Mouse (Mus musculus): ENCODE measurements around the gene Csnk2b. TPM values are rescaled to one million over a fixed set of nuclear protein-coding genes. Genes with fewer than 3 reads are reported as not detected.

The Csnk2b gene
- polyA plus RNA-seq (2014; fragmentation: Illumina TruSeq; extraction: RNeasy Lipid Tissue Mini Kit (QIAGEN cat#74804)) = 117 TPM

GRCm38 (mm10) chr17:35121871-35122303 is at the start of gene Csnk2b:
Csnk2b (minus strand) TSS chr17:35122053.

DNA sequence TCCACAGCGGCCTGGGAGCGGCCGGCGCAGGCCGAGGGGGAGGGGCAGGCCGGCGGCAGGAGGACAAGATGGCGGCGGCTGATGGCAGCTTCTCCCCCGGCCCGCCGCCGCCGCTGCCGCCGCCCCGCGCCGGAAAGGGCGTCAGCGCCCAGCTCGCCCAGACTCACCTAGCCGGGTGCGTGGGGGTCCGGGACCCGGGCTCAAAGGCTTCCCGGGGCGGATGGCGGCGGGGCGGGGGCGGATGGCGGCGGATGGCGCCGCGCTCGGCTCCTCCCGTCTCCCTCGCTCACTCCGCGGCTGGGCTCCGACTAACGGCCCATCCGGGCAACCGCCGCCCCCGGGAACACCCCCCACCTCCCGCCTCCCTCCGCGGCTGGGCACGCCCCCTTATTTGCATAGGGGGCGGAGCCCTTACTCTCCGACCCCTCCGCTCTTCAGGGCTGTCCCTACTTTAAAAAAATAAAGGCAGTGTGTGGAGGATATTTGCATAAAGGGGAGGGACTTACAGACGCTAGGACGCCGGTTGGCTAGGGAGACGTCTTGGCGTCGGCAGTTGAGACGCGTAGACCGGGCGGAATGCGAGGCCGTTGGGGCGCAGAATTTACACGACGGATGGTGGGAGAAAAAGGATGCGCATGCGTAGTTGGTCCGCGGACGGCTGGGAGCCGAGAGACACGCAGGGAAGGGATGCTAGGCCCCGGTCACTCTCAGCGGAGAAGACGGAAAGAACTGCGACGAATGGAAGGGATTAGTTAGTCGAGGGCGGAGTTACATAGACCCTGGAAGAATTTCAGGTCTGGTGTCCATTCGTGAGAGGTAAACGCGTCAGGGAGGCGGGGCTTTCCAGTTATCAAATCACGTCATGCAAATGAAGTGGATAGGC is 43.0 kb upstream of the Csnk2b start, which contains the start of gene Prrc2a:
TSS of gene Prrc2a (minus strand) at position 330 of the 883 bp plus-strand sequence.

DNA sequence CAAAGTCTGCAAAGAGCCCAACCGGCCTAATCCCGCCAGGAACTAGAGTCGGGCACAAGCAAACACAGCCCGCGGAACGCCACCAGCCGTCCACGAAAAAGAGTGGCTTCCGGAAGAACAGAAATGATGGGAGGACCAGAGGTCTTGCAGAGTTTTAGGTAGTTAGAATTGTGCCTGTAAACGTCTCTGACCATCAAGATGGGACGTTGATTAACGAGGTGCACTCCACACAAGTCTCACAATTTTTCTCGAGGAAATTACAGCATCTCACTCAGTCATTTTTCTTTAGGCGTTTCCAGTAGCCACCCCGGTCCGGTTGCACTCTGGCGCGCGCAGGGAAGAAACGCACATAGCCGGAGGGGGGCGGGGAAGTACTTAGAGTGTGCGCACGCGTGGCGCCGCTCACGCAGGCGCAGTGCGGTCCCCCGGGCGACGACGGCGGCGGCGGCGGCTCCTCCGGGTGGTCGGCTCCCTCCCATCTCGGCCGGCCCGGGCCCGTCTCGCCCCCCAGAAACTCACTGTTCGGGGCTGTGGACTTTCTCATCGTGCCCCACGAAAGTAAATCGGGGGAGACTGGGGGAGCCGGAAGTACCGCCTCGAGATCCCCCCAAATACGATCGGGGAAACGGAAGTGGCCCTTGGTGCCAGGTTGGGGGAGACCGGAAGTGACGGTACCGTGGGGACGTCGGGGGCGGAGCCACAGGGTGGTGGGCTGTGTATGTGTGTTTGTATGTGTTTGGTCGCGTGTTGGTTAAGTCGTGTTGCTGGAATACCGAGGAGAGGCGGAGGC is 13.1 kb upstream of the Csnk2b start, which contains the start of gene Bag6:
TSS of gene Bag6 (plus strand) at position 378 of the 790 bp plus-strand sequence.

DNA sequence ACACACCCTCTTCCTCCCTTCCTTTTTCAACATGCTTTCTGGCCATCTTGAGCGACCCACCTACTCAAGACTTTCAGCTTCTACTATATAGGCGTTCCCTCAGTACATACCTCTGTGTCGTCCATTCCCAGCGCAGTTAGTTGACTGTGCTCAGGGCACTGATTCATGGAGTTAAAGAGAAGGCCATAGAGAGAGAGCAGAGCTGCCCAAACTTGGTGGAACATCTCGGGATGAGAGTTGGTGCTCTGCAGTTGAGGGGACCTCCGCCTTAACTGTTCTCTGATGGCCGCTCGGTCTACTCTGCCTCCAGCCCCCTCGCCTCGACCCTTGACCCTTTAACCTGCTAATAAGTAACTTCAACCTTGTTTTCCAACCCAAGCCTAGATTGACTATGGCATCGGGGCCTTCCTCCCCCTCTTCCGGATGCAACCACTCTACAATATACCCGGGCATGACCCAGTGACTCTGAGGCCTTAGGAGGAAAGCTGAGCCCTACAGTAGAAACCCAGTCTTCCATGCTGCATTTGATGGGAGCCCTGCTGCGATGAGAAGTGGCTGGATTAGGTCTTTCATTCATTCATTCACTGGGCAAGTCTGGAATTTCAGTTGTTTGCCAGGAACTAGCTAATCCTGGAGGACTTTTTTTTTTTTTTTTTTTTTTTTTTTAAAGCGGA is 9.8 kb upstream of the Csnk2b start, which contains the start of gene Apom:
TSS of gene Apom (minus strand) at position 551 of the 674 bp plus-strand sequence.

GRCm38 (mm10) chr17:35126206-35126611 is 4.4 kb upstream of the Csnk2b start, which contains the start of gene D17H6S53E:
D17H6S53E (plus strand) TSS chr17:35126373.

GRCm38 (mm10) chr17:35121143-35121799 is 582 bp downstream of the Csnk2b start, which contains the start of gene Gpank1:
Gpank1 (plus strand) TSS chr17:35121455.

DNA sequence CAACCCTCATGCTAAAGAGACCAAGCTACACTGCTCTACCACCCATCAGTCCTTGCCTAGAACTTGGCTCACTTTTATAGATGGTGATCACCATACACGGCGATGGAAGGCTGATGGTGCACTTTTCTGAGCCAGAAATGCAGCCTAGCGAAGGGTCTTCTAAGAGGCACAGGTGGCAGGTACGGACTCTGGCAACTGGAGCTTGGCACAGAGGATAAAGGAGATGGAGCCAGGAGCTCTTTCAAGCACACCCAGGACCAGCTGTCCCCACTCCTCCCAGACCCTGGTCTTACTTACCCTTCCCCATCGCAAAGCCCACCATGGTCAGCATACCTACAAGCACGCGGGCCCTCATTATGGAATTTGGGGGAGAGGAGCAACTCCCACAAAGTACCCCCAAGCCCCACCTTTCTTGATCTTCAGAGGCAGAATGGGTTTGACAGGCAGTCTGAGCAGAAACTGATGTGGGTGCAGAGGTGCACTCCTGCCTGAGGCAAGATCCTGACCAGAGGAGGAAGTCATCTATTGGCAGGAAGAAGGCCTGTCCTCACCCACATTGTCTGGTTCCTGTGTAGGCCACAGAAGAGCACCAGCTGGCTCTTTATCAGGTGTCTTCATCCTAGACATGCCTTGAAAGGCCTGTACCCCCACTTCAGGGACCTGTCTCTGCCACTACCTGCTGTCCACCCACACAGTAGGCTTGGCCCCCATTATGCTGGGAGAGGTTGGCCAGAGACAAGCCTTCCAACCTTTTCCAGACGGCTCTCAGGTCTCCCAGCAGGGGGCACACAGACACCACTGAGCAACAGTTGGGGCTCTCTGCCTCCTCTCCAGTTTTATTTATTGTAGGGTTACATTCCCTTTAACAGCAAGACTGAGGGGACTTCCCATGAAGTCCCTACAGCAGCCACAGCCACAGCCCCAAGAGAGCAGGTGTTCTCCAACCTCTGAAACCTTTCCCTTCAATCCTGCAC is 6.5 kb downstream of the Csnk2b start, which contains the start of gene Ly6g5b:
TSS of gene Ly6g5b (minus strand) at position 383 of the 974 bp plus-strand sequence.

DNA sequence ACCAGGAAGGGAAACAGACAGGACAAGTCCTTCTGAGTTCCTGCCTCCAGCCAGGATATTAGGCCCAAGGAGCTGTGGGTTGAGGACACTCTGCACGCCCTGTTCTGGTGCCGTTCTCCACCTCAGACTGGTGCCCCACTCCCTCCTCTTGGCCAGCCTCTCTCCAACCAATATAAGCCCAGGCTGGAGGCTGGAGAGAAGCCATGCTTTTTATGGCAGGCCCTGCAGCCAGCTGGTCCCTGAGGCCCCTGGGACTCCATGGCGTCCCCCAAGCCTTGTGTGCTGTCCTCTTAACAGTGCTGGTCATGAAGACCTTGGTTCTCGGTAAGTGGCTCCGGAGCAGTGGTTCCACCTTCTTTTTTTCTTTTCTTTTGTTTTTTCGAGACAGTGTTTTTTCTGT is 13.8 kb downstream of the Csnk2b start, which contains the start of gene Ly6g5c:
TSS of gene Ly6g5c (plus strand) at position 183 of the 400 bp plus-strand sequence.

GRCm38 (mm10) chr17:35088825-35089644 is 32.8 kb downstream of the Csnk2b start, which contains the start of gene Abhd16a:
Abhd16a (plus strand) TSS chr17:35089263.

GRCm38 (mm10) chr17:35085208-35085865 is 36.5 kb downstream of the Csnk2b start, which contains the start of gene Ly6g6f:
Ly6g6f (minus strand) TSS chr17:35085610.

DNA sequence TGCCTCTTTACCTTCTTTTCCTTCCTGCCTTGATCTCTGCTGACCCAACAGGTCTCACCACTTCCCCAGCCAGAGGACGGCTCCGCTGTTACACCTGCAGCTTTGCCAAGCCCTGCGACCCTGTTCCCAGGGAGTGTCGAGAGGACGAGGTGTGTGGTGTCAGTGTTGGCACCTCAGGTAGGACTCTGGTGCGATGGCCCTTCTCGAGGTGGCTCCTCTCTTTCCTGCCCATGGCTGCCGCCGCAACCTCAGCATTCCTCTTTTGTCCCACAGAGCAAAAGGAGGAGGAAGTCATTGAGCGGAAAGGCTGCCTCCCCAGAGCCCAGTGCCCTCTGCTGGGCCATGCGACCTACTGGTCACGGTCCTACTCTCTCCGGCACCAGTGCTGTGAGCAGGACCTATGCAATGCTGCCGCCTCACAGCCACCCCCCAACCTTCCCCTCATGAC is 44.0 kb downstream of the Csnk2b start, which contains the start of gene Ly6g6d:
TSS of gene Ly6g6d (minus strand) at position 280 of the 448 bp plus-strand sequence.

GRCm38 (mm10) chr17:35076507-35077176 is 45.2 kb downstream of the Csnk2b start, which contains the start of gene Ly6g6e:
Ly6g6e (plus strand) TSS chr17:35076902.

Other genes starting within 250 kb of the Csnk2b start
- 10.8 TPM for gene Zbtb12, start 242.6 kb downstream of the Csnk2b start, polyA plus RNA-seq (2014; fragmentation: Illumina TruSeq; extraction: RNeasy Lipid Tissue Mini Kit (QIAGEN cat#74804))
- 1.0 TPM for gene Gm20547, start 240.0 kb downstream of the Csnk2b start, polyA plus RNA-seq (2014; fragmentation: Illumina TruSeq; extraction: RNeasy Lipid Tissue Mini Kit (QIAGEN cat#74804))
- gene C2, start 223.8 kb downstream of the Csnk2b start, polyA plus RNA-seq (2014; fragmentation: Illumina TruSeq; extraction: RNeasy Lipid Tissue Mini Kit (QIAGEN cat#74804)) = 11.5 TPM
- 9.4 TPM for gene Ehmt2, start 223.6 kb downstream of the Csnk2b start, polyA plus RNA-seq (2014; fragmentation: Illumina TruSeq; extraction: RNeasy Lipid Tissue Mini Kit (QIAGEN cat#74804))
- 0.20 TPM for gene Slc44a4, start 207.6 kb downstream of the Csnk2b start, polyA plus RNA-seq (2014; fragmentation: Illumina TruSeq; extraction: RNeasy Lipid Tissue Mini Kit (QIAGEN cat#74804))
- gene Neu1, start 190.8 kb downstream of the Csnk2b start, polyA plus RNA-seq (2014; fragmentation: Illumina TruSeq; extraction: RNeasy Lipid Tissue Mini Kit (QIAGEN cat#74804)) = 1.8 TPM
- gene Hspa1b, start 162.8 kb downstream of the Csnk2b start, polyA plus RNA-seq (2014; fragmentation: Illumina TruSeq; extraction: RNeasy Lipid Tissue Mini Kit (QIAGEN cat#74804)) = 16.9 TPM
- not detected for gene Gm20481, start 152.1 kb downstream of the Csnk2b start, polyA plus RNA-seq (2014; fragmentation: Illumina TruSeq; extraction: RNeasy Lipid Tissue Mini Kit (QIAGEN cat#74804))
- gene Hspa1a, start 149.9 kb downstream of the Csnk2b start, polyA plus RNA-seq (2014; fragmentation: Illumina TruSeq; extraction: RNeasy Lipid Tissue Mini Kit (QIAGEN cat#74804)) = 8.2 TPM
- not detected for gene Hspa1l, start 149.3 kb downstream of the Csnk2b start, polyA plus RNA-seq (2014; fragmentation: Illumina TruSeq; extraction: RNeasy Lipid Tissue Mini Kit (QIAGEN cat#74804))
- gene Lsm2, start 140.2 kb downstream of the Csnk2b start, polyA plus RNA-seq (2014; fragmentation: Illumina TruSeq; extraction: RNeasy Lipid Tissue Mini Kit (QIAGEN cat#74804)) = 19.2 TPM
- 6.0 TPM for gene Vars, start 121.1 kb downstream of the Csnk2b start, polyA plus RNA-seq (2014; fragmentation: Illumina TruSeq; extraction: RNeasy Lipid Tissue Mini Kit (QIAGEN cat#74804))
- not detected for gene Vwa7, start 105.5 kb downstream of the Csnk2b start, polyA plus RNA-seq (2014; fragmentation: Illumina TruSeq; extraction: RNeasy Lipid Tissue Mini Kit (QIAGEN cat#74804))
- not detected for gene Sapcd1, start 94.0 kb downstream of the Csnk2b start, polyA plus RNA-seq (2014; fragmentation: Illumina TruSeq; extraction: RNeasy Lipid Tissue Mini Kit (QIAGEN cat#74804))
- gene Msh5, start 75.3 kb downstream of the Csnk2b start, polyA plus RNA-seq (2014; fragmentation: Illumina TruSeq; extraction: RNeasy Lipid Tissue Mini Kit (QIAGEN cat#74804)) = 0.68 TPM
- 25.1 TPM for gene Clic1, start 72.1 kb downstream of the Csnk2b start, polyA plus RNA-seq (2014; fragmentation: Illumina TruSeq; extraction: RNeasy Lipid Tissue Mini Kit (QIAGEN cat#74804))
- gene Ddah2, start 63.0 kb downstream of the Csnk2b start, polyA plus RNA-seq (2014; fragmentation: Illumina TruSeq; extraction: RNeasy Lipid Tissue Mini Kit (QIAGEN cat#74804)) = 2.7 TPM
- gene Ly6g6c, start 56.7 kb downstream of the Csnk2b start, polyA plus RNA-seq (2014; fragmentation: Illumina TruSeq; extraction: RNeasy Lipid Tissue Mini Kit (QIAGEN cat#74804)) = not detected
- gene Mpig6b, start 55.9 kb downstream of the Csnk2b start, polyA plus RNA-seq (2014; fragmentation: Illumina TruSeq; extraction: RNeasy Lipid Tissue Mini Kit (QIAGEN cat#74804)) = 0.20 TPM
- not detected for gene Ly6g6e, start 45.2 kb downstream of the Csnk2b start, polyA plus RNA-seq (2014; fragmentation: Illumina TruSeq; extraction: RNeasy Lipid Tissue Mini Kit (QIAGEN cat#74804))
- gene Ly6g6d, start 44.0 kb downstream of the Csnk2b start, polyA plus RNA-seq (2014; fragmentation: Illumina TruSeq; extraction: RNeasy Lipid Tissue Mini Kit (QIAGEN cat#74804)) = not detected
- not detected for gene Ly6g6f, start 36.4 kb downstream of the Csnk2b start, polyA plus RNA-seq (2014; fragmentation: Illumina TruSeq; extraction: RNeasy Lipid Tissue Mini Kit (QIAGEN cat#74804))
- 3.5 TPM for gene Abhd16a, start 32.8 kb downstream of the Csnk2b start, polyA plus RNA-seq (2014; fragmentation: Illumina TruSeq; extraction: RNeasy Lipid Tissue Mini Kit (QIAGEN cat#74804))
- not detected for gene Ly6g5c, start 13.8 kb downstream of the Csnk2b start, polyA plus RNA-seq (2014; fragmentation: Illumina TruSeq; extraction: RNeasy Lipid Tissue Mini Kit (QIAGEN cat#74804))
- gene Ly6g5b, start 6.6 kb downstream of the Csnk2b start, polyA plus RNA-seq (2014; fragmentation: Illumina TruSeq; extraction: RNeasy Lipid Tissue Mini Kit (QIAGEN cat#74804)) = not detected
- gene Gpank1, start 598 bp downstream of the Csnk2b start, polyA plus RNA-seq (2014; fragmentation: Illumina TruSeq; extraction: RNeasy Lipid Tissue Mini Kit (QIAGEN cat#74804)) = 0.91 TPM
- gene D17H6S53E, start 4.3 kb upstream of the Csnk2b start, polyA plus RNA-seq (2014; fragmentation: Illumina TruSeq; extraction: RNeasy Lipid Tissue Mini Kit (QIAGEN cat#74804)) = 0.83 TPM
- gene Apom, start 10.0 kb upstream of the Csnk2b start, polyA plus RNA-seq (2014; fragmentation: Illumina TruSeq; extraction: RNeasy Lipid Tissue Mini Kit (QIAGEN cat#74804)) = not detected
- 9.7 TPM for gene Bag6, start 13.1 kb upstream of the Csnk2b start, polyA plus RNA-seq (2014; fragmentation: Illumina TruSeq; extraction: RNeasy Lipid Tissue Mini Kit (QIAGEN cat#74804))
- 10.0 TPM for gene Prrc2a, start 42.8 kb upstream of the Csnk2b start, polyA plus RNA-seq (2014; fragmentation: Illumina TruSeq; extraction: RNeasy Lipid Tissue Mini Kit (QIAGEN cat#74804))
- 5.8 TPM for gene Aif1, start 54.0 kb upstream of the Csnk2b start, polyA plus RNA-seq (2014; fragmentation: Illumina TruSeq; extraction: RNeasy Lipid Tissue Mini Kit (QIAGEN cat#74804))
- not detected for gene Lst1, start 66.4 kb upstream of the Csnk2b start, polyA plus RNA-seq (2014; fragmentation: Illumina TruSeq; extraction: RNeasy Lipid Tissue Mini Kit (QIAGEN cat#74804))
- not detected for gene Ltb, start 72.4 kb upstream of the Csnk2b start, polyA plus RNA-seq (2014; fragmentation: Illumina TruSeq; extraction: RNeasy Lipid Tissue Mini Kit (QIAGEN cat#74804))
- gene Tnf, start 80.0 kb upstream of the Csnk2b start, polyA plus RNA-seq (2014; fragmentation: Illumina TruSeq; extraction: RNeasy Lipid Tissue Mini Kit (QIAGEN cat#74804)) = not detected
- not detected for gene Lta, start 83.3 kb upstream of the Csnk2b start, polyA plus RNA-seq (2014; fragmentation: Illumina TruSeq; extraction: RNeasy Lipid Tissue Mini Kit (QIAGEN cat#74804))
- not detected for gene Gm16181, start 98.8 kb upstream of the Csnk2b start, polyA plus RNA-seq (2014; fragmentation: Illumina TruSeq; extraction: RNeasy Lipid Tissue Mini Kit (QIAGEN cat#74804))
- gene Atp6v1g2, start 111.6 kb upstream of the Csnk2b start, polyA plus RNA-seq (2014; fragmentation: Illumina TruSeq; extraction: RNeasy Lipid Tissue Mini Kit (QIAGEN cat#74804)) = 5.4 TPM
- gene Nfkbil1, start 113.7 kb upstream of the Csnk2b start, polyA plus RNA-seq (2014; fragmentation: Illumina TruSeq; extraction: RNeasy Lipid Tissue Mini Kit (QIAGEN cat#74804)) = not detected
- 7.3 TPM for gene Ddx39b, start 119.7 kb upstream of the Csnk2b start, polyA plus RNA-seq (2014; fragmentation: Illumina TruSeq; extraction: RNeasy Lipid Tissue Mini Kit (QIAGEN cat#74804))
- gene H2-D1, start 140.7 kb upstream of the Csnk2b start, polyA plus RNA-seq (2014; fragmentation: Illumina TruSeq; extraction: RNeasy Lipid Tissue Mini Kit (QIAGEN cat#74804)) = 26.9 TPM
- not detected for gene H2-Q1, start 198.4 kb upstream of the Csnk2b start, polyA plus RNA-seq (2014; fragmentation: Illumina TruSeq; extraction: RNeasy Lipid Tissue Mini Kit (QIAGEN cat#74804))
- gene H2-Q2, start 220.2 kb upstream of the Csnk2b start, polyA plus RNA-seq (2014; fragmentation: Illumina TruSeq; extraction: RNeasy Lipid Tissue Mini Kit (QIAGEN cat#74804)) = 2.1 TPM